Mouse (Mus musculus): Measurements from ENCODE around the gene Socs7.

The Socs7 gene

GRCm38 (mm10) chr11:97447979-97448378, 85.6 kb downstream of the Socs7 start:
- peak; percentile 92 for DNase-seq

All from heart, adult 11 months (tissue).